Mouse (Mus musculus): ENCODE results near the gene Tbx1. TPM values are rescaled to one million over a fixed set of nuclear protein-coding genes. Genes with fewer than 3 reads are reported as not detected.

Tbx1 gene
- polyA plus RNA-seq, 1 experiment from 2014 or later = 0.47 TPM

- Histone ChIP-seq H3K4me3 (ENCODE audit: low read length) (no peak overlapping the region), H3K27me3 (ENCODE audit: control insufficient read depth, insufficient read depth, low read length) (peaks cover 82% of the 10 kb centered on the region), H3K9ac (ENCODE audit: low read length) (no peak overlapping the region), H3K4me1 (ENCODE audit: control insufficient read depth, insufficient read depth, low read length) (peaks cover 25% of the 10 kb centered on the region), H3K9me3 (replicated peaks; ENCODE audit: control insufficient read depth, low read length) (no peaks in the 10 kb centered on the region), H3K4me2 (ENCODE audit: low read depth, low read length) (no peak overlapping the region), H3K27ac (ENCODE audit: low read length) (no peak overlapping the region), H3K36me3 (ENCODE audit: control insufficient read depth, insufficient read depth) (no peaks in the 10 kb centered on the region)
- 38% methylated on average over 15 of the region's 15 CpGs for WGBS
- ATAC-seq (replicated peaks; ENCODE audit: extremely low read depth, insufficient read depth, low FRiP score) = no peak
Measured at GRCm38 (mm10) chr16:18624641-18625040, 34.2 kb upstream of the Tbx1 start.

GRCm38 (mm10) chr16:18623751-18624540, 33.5 kb upstream of the Tbx1 start:
- Histone ChIP-seq H3K4me2 (ENCODE audit: low read depth, low read length) (no peak overlapping the region), H3K9me3 (replicated peaks; ENCODE audit: control insufficient read depth, low read length) (no peaks in the 10 kb centered on the region), H3K36me3 (ENCODE audit: control insufficient read depth, insufficient read depth) (no peaks in the 10 kb centered on the region), H3K4me1 (ENCODE audit: control insufficient read depth, insufficient read depth, low read length) (peaks cover 23% of the 10 kb centered on the region), H3K4me3 (ENCODE audit: low read length) (no peak overlapping the region), H3K9ac (ENCODE audit: low read length) (no peak overlapping the region), H3K27me3 (ENCODE audit: control insufficient read depth, insufficient read depth, low read length) (peaks cover 89% of the 10 kb centered on the region), H3K27ac (ENCODE audit: low read length) (no peak overlapping the region)
- ATAC-seq (replicated peaks; ENCODE audit: extremely low read depth, insufficient read depth, low FRiP score) = no peak
- WGBS = 43% methylated on average over 15 of the region's 15 CpGs

DNA sequence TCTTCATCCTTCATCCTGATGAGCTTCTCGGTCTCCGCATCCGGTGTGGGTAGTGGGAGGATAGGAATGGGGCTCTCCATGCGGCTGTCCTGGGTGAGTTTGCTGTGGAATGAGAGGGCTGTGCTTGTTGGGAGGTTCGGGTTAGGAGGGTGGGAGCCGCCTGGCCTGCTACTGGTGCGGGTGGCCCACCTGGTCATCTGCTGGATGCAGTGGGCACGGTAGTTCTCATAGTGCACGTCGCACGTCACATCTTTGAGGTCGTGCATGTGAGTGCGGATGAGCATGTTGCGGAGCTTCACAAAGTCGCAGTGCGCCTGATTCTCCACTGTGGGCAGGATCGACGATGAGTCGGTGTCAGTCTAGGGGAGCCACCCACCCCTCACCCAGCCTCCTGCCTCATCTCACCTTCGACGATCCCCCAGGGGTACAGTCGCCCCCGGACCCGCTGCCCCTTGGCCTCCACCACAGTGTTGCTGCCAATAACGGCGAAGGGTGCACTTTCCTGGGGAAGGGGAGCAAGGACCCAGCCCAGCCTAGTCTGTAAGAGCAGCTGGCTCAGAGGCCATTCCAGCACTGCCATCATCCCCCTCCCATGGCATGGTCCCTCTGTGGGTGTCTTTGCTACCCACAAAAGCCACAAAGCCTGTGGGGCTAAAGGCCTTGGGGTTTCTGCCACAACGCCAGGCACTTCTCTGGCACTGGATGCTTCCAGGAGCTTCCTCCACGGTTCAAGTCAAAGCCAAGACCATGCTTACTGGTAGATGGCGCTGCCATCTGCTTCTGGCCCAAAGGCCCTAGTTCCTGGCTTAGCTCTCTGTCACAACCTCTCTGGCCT, 32.7 kb upstream of the Tbx1 start:
- ATAC-seq (replicated peaks; ENCODE audit: extremely low read depth, insufficient read depth, low FRiP score) = no peak
- WGBS = 45% methylated on average over 29 of the region's 29 CpGs
- H3K4me1 ChIP-seq (ENCODE audit: control insufficient read depth, insufficient read depth, low read length) = peaks cover 23% of the 10 kb centered on the region
- H3K9me3 ChIP-seq (replicated peaks; ENCODE audit: control insufficient read depth, low read length) = no peaks in the 10 kb centered on the region
- no peak overlapping the region for H3K4me3 ChIP-seq (ENCODE audit: low read length)
- peaks cover 92% of the 10 kb centered on the region for H3K27me3 ChIP-seq (ENCODE audit: control insufficient read depth, insufficient read depth, low read length)
- no peak overlapping the region for H3K9ac ChIP-seq (ENCODE audit: low read length)
- no peak overlapping the region for H3K4me2 ChIP-seq (ENCODE audit: low read depth, low read length)
- no peak overlapping the region for H3K27ac ChIP-seq (ENCODE audit: low read length)
- no peaks in the 10 kb centered on the region for H3K36me3 ChIP-seq (ENCODE audit: control insufficient read depth, insufficient read depth)

DNA sequence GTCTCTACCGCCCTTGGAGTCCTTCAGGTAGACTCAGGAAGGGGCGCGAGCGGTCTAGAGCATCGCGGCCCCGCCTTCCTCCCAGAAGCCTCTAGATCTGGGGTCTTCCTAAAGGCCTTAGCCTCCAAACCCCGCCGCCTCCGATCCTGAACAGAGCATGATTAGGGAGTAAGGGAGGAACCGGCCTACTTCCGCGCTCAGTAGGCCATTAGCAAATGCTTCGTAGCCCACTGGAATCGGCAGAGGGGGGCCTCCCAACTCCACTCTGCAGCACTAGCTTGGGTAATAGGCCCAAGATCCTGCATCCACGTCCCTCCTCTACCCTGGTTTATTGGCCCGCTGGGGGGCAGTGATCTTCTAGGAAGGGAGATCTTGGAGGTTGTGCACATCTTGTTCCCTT, 31.5 kb upstream of the Tbx1 start, which contains the start of gene Gp1bb:
Gene Gp1bb, minus strand, starts transcription at position 385 of the 400 bp plus-strand sequence.
- Histone ChIP-seq H3K27ac (ENCODE audit: low read length) (no peak within 1 kb of the TSS), H3K4me1 (ENCODE audit: control insufficient read depth, insufficient read depth, low read length) (peaks cover 30% of the 10 kb centered on the region), H3K9me3 (replicated peaks; ENCODE audit: control insufficient read depth, low read length) (no peaks in the 10 kb centered on the region), H3K4me3 (ENCODE audit: low read length) (peak within 1 kb of the TSS; percentile 56), H3K9ac (ENCODE audit: low read length) (peak within 1 kb of the TSS; percentile 62), H3K27me3 (ENCODE audit: control insufficient read depth, insufficient read depth, low read length) (peaks cover 90% of the 10 kb centered on the region), H3K36me3 (ENCODE audit: control insufficient read depth, insufficient read depth) (no peaks in the 10 kb centered on the region), H3K4me2 (ENCODE audit: low read depth, low read length) (peak within 1 kb of the TSS; percentile 83)
- 20% methylated on average over 17 of the region's 17 CpGs for WGBS
- no peak for ATAC-seq (replicated peaks; ENCODE audit: extremely low read depth, insufficient read depth, low FRiP score)

GRCm38 (mm10) chr16:18621362-18622001, 31.0 kb upstream of the Tbx1 start:
- 3% methylated on average over 38 of the region's 38 CpGs for WGBS

GRCm38 (mm10) chr16:18620601-18621361, 30.3 kb upstream of the Tbx1 start:
- H3K27ac ChIP-seq (ENCODE audit: low read length) = no peak overlapping the region
- H3K9me3 ChIP-seq (replicated peaks; ENCODE audit: control insufficient read depth, low read length) = no peaks in the 10 kb centered on the region
- peaks cover 26% of the 10 kb centered on the region for H3K4me1 ChIP-seq (ENCODE audit: control insufficient read depth, insufficient read depth, low read length)
- no peak; the same call in 1 of the 2 replicates for ATAC-seq (replicated peaks; ENCODE audit: extremely low read depth, insufficient read depth, low FRiP score)
- H3K36me3 ChIP-seq (ENCODE audit: control insufficient read depth, insufficient read depth) = no peaks in the 10 kb centered on the region
- WGBS = 2% methylated on average over 74 of the region's 74 CpGs
- H3K27me3 ChIP-seq (ENCODE audit: control insufficient read depth, insufficient read depth, low read length) = peaks cover 94% of the 10 kb centered on the region
- H3K4me3 ChIP-seq (ENCODE audit: low read length) = peak overlapping the region; percentile 56
- peak overlapping the region; percentile 83 for H3K4me2 ChIP-seq (ENCODE audit: low read depth, low read length)
- peak overlapping the region; percentile 62 for H3K9ac ChIP-seq (ENCODE audit: low read length)

More at GRCm38 (mm10) chr16:18621362-18622001, 31.0 kb upstream of the Tbx1 start:
- Histone ChIP-seq H3K4me1 (ENCODE audit: control insufficient read depth, insufficient read depth, low read length) (peaks cover 30% of the 10 kb centered on the region), H3K36me3 (ENCODE audit: control insufficient read depth, insufficient read depth) (no peaks in the 10 kb centered on the region), H3K9ac (ENCODE audit: low read length) (peak overlapping the region; percentile 62), H3K9me3 (replicated peaks; ENCODE audit: control insufficient read depth, low read length) (no peaks in the 10 kb centered on the region), H3K27me3 (ENCODE audit: control insufficient read depth, insufficient read depth, low read length) (peaks cover 90% of the 10 kb centered on the region), H3K27ac (ENCODE audit: low read length) (no peak overlapping the region), H3K4me2 (ENCODE audit: low read depth, low read length) (peak overlapping the region; percentile 83), H3K4me3 (ENCODE audit: low read length) (peak overlapping the region; percentile 56)
- ATAC-seq (replicated peaks; ENCODE audit: extremely low read depth, insufficient read depth, low FRiP score) = 0 out of 2 replicates have a peak, but pooled peaks have one; percentile 12

DNA sequence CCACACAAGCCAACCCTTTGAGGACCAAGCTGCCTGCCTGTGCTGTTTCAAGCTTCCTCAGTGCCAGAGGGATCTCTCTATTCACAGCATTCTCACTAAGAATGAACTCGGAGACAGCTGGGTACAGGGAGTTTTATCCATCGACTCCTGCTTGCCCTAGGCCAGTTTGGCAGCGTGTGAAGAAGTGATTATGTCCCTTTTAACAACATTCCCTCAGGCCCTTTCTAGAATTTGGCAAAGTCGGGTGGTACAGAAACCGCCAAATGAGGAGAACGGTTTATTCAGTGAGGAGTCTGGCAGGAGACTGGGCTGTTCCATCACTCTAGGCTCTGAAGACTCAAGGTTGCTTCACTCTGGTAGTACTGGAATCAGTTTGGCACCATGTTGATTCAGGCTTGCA, 29.7 kb upstream of the Tbx1 start:
- Histone ChIP-seq H3K36me3 (ENCODE audit: control insufficient read depth, insufficient read depth) (no peaks in the 10 kb centered on the region), H3K4me2 (ENCODE audit: low read depth, low read length) (peak overlapping the region; percentile 83), H3K4me1 (ENCODE audit: control insufficient read depth, insufficient read depth, low read length) (peaks cover 23% of the 10 kb centered on the region), H3K4me3 (ENCODE audit: low read length) (peak overlapping the region; percentile 56), H3K9me3 (replicated peaks; ENCODE audit: control insufficient read depth, low read length) (no peaks in the 10 kb centered on the region), H3K27ac (ENCODE audit: low read length) (no peak overlapping the region), H3K9ac (ENCODE audit: low read length) (no peak overlapping the region), H3K27me3 (ENCODE audit: control insufficient read depth, insufficient read depth, low read length) (peaks cover 88% of the 10 kb centered on the region)
- no peak for ATAC-seq (replicated peaks; ENCODE audit: extremely low read depth, insufficient read depth, low FRiP score)
- WGBS = 39% methylated on average over 6 of the region's 6 CpGs

DNA sequence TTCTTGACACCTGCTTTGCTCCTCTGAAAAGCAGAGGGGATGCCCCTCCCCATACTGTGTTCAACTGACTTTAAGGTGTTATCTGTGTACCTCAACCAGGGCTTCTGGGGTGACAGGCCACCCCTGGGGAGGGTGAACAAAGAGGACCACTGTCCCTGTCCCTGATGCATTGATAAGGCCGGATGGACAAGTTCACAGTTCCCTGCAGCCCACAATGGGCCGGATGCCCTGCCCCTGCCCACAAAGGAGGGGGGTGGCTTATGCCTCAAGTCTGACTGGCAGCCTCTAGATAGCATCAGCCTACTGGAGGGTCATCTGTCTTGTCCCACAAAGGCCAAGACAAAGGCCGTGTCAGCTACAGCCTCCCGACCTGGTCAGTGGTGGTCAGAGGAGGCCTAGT, 28.6 kb upstream of the Tbx1 start:
- Histone ChIP-seq H3K4me2 (ENCODE audit: low read depth, low read length) (no peak overlapping the region), H3K27me3 (ENCODE audit: control insufficient read depth, insufficient read depth, low read length) (peaks cover 77% of the 10 kb centered on the region), H3K27ac (ENCODE audit: low read length) (no peak overlapping the region), H3K4me1 (ENCODE audit: control insufficient read depth, insufficient read depth, low read length) (peaks cover 23% of the 10 kb centered on the region), H3K4me3 (ENCODE audit: low read length) (no peak overlapping the region), H3K9me3 (replicated peaks; ENCODE audit: control insufficient read depth, low read length) (no peaks in the 10 kb centered on the region), H3K36me3 (ENCODE audit: control insufficient read depth, insufficient read depth) (no peaks in the 10 kb centered on the region), H3K9ac (ENCODE audit: low read length) (no peak overlapping the region)
- ATAC-seq (replicated peaks; ENCODE audit: extremely low read depth, insufficient read depth, low FRiP score) = no peak
- WGBS = 60% methylated on average over 4 of the region's 4 CpGs
